ENCODE assay signal across 8 mouse cellular contexts in the genomic region with DNA sequence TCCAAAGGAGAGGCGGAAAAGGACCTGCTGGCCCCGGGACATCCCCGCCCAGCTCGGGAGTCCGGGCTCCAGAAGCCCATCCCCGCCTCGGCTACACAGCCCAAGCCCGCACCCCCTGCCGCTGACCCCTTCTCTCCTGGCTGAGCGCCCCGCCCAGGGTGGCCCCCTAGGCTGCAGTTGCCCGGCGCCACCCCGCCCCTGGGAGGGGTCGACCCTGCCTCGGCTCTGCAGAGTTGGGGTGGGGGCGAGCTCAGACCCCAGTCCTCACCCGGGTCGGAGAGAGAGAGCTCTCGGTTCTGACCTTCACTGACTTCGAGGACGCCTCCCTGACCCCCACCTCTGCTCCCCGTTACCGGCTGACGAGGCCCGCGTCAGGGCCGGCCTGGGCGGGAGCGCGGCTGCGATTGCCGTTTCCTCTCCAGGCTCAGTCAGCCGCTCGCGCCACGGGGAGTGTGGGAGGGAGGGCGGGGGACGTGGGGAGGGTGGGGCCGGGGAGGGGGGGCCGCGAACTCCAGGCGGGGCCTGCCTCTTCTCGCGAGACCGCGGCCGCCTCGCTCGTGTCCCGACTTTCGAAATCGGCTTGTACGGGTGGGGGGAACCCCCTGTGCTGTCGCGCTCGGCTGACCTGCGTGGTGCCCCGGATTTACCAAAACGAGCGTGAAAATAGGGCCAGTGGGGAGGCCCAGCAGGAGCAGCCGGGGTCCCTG. TPM values are rescaled to one million over a fixed set of nuclear protein-coding genes. Genes with fewer than 3 reads are reported as not detected.
DNase-seq lines count a peak whose midpoint lies in the region; ATAC-seq and TF ChIP-seq lines count a peak whose summit lies in the region.

TSS of gene Ggnbp2 (minus strand) at position 481 of the 707 bp plus-strand sequence.

- peak within 1 kb of the TSS; percentile 87 for H3K4me2 ChIP-seq in forebrain, postnatal 0 days (ENCODE audit: low read depth)
- peak within 1 kb of the TSS; percentile 76 for H3K4me2 ChIP-seq in lung, embryonic 16.5 days (ENCODE audit: low read depth, low read length)

- peak within 1 kb of the TSS; percentile 99 for H3K27ac ChIP-seq in forebrain, postnatal 0 days (ENCODE audit: low read depth, low read length)
- peak within 1 kb of the TSS; percentile 99 for H3K27ac ChIP-seq in lung, embryonic 16.5 days (ENCODE audit: low read length)

- peak; percentile 18; the same call in 1 of the 2 replicates for ATAC-seq in G1E (ENCODE audit: extremely low read depth, insufficient number of reproducible peaks, low FRiP score, poor library complexity, severe bottlenecking)
- ATAC-seq in forebrain, postnatal 0 days: peak; percentile 86
- peak; percentile 92 for ATAC-seq in lung, embryonic 16.5 days (ENCODE audit: low read depth)

- WGBS in forebrain, postnatal 0 days: 1% methylated on average over 43 of the region's 62 CpGs
- WGBS in lung, embryonic 16.5 days: under 1% methylated on average over 50 of the region's 62 CpGs

- peak within 1 kb of the TSS; percentile 98 for H3K9ac ChIP-seq in forebrain, postnatal 0 days
- peak within 1 kb of the TSS; percentile 97 for H3K9ac ChIP-seq in lung, embryonic 16.5 days (ENCODE audit: low read length)

- DNase-seq in G1E (ENCODE audit: low spot score): peak; percentile 85
- peak; percentile 88 to 92 for DNase-seq in cerebellum, adult 18-20 months
- peak; percentile 94 for DNase-seq in forebrain, postnatal 0 days
- peak; percentile 94 for DNase-seq in heart, postnatal 4 days
- DNase-seq in layer of hippocampus, adult 9-10 months (ENCODE audit: low spot score): peak; percentile 69
- DNase-seq in ovary, postnatal 10 days (ENCODE audit: low spot score): peak; percentile 88
- peak; percentile 93 to 94 for DNase-seq in thymus, postnatal 10 days (ENCODE audit: low spot score in 2 of 2)

- H3K9me3 ChIP-seq in G1E (replicated peaks): no peaks in the 10 kb centered on the region
- no peaks in the 10 kb centered on the region for H3K9me3 ChIP-seq in forebrain, postnatal 0 days (ENCODE audit: low read length)
- H3K9me3 ChIP-seq in lung, embryonic 16.5 days (ENCODE audit: control insufficient read depth, low read length): no peaks in the 10 kb centered on the region

- peaks cover 38% of the 10 kb centered on the region for H3K4me1 ChIP-seq in G1E (ENCODE audit: insufficient read depth, low read depth, low read length)
- H3K4me1 ChIP-seq in forebrain, postnatal 0 days (ENCODE audit: insufficient read depth): peaks cover 6% of the 10 kb centered on the region
- peaks cover 6% of the 10 kb centered on the region for H3K4me1 ChIP-seq in lung, embryonic 16.5 days (replicated peaks; ENCODE audit: control insufficient read depth, insufficient read depth, low read length)

- no peaks in the 10 kb centered on the region for H3K27me3 ChIP-seq in G1E (ENCODE audit: insufficient read depth, low read length)
- H3K27me3 ChIP-seq in forebrain, postnatal 0 days (ENCODE audit: insufficient read depth, low read length): no peaks in the 10 kb centered on the region
- H3K27me3 ChIP-seq in lung, embryonic 16.5 days (ENCODE audit: control insufficient read depth, insufficient read depth, low read depth, low read length): no peaks in the 10 kb centered on the region

- no peak for TF ChIP-seq CTCF in G1E (IDR thresholded peaks at IDR 0.05; ENCODE audit: low read depth, low read length)
- TF ChIP-seq CTCF in forebrain, postnatal 0 days (IDR thresholded peaks at IDR 0.05; ENCODE audit: low read depth): no peak

- peaks cover 29% of the 10 kb centered on the region for H3K36me3 ChIP-seq in G1E (replicated peaks)
- H3K36me3 ChIP-seq in forebrain, postnatal 0 days (ENCODE audit: insufficient read depth): no peaks in the 10 kb centered on the region
- H3K36me3 ChIP-seq in lung, embryonic 16.5 days (ENCODE audit: control insufficient read depth, insufficient read depth, low read length): no peaks in the 10 kb centered on the region; the same call in 1 of the 2 replicates

- peak within 1 kb of the TSS; percentile 97 for H3K4me3 ChIP-seq in G1E (ENCODE audit: low read depth, low read length)
- peak within 1 kb of the TSS; percentile 90 for H3K4me3 ChIP-seq in forebrain, postnatal 0 days (ENCODE audit: low read depth, low read length)
- H3K4me3 ChIP-seq in lung, embryonic 16.5 days (ENCODE audit: low read length): peak within 1 kb of the TSS; percentile 96

RNA-seq across cellular contexts. Expression of gene Ggnbp2, which starts in this region (rescaled TPM):
- total RNA-seq in G1E (2014; fragmentation: Nextera tagmentation) (170 and 191 TPM in 2 replicates), G1E (2017) (127 and 156 TPM in 2 replicates)
- polyA plus RNA-seq in G1E (2012): 126 and 142 TPM in 2 replicates
- 58.4 and 70.8 TPM in 2 replicates for total RNA-seq in forebrain, postnatal 0 days (2014; rRNA removed)
- polyA plus RNA-seq in forebrain, postnatal 0 days (2015; fragmentation: Nextera tagmentation; extraction: Ambion mirVana): 47.6 and 68.2 TPM in 2 replicates
- total RNA-seq in heart, postnatal 4 days (2021): 10 to 100 TPM; 55.5 to 64.4 TPM
- 55.3 and 60.6 TPM in 2 replicates for polyA plus RNA-seq in lung, embryonic 16.5 days (2015; fragmentation: Nextera tagmentation; extraction: Ambion mirVana)

Comparison
In these comparisons a context has a peak if more than half of its experiments do, and no peak if none do; other contexts are left out.
1. Peak in every context shown above with its lines: DNase-seq, ATAC-seq, H3K4me3 ChIP-seq and H3K27ac ChIP-seq.
2. ATAC-seq: peak in every context shown above with its lines; median percentile 92 in lung, embryonic 16.5 days; 86 in forebrain, postnatal 0 days; 18 in G1E.